Mouse (Mus musculus) macrophage (primary cell): ENCODE results near the gene Tigit. TPM values are rescaled to one million over a fixed set of nuclear protein-coding genes. Genes with fewer than 3 reads are reported as not detected.

Experiments used
- H3K27ac ChIP-seq: fragments of 350-480 bp; formaldehyde crosslinking; 2 replicates; pipeline ENCODE4 v1.9.0; 2021
- H3K36me3 ChIP-seq: fragments of 350-480 bp; formaldehyde crosslinking; 2 replicates; pipeline ENCODE4 v1.9.0; 2021; ENCODE audit errors: inconsistent target
- H3K4me3 ChIP-seq: fragments of 350-480 bp; formaldehyde crosslinking; 2 replicates; pipeline ENCODE4 v1.9.0; 2021; ENCODE audit errors: inconsistent target
- H3K79me2 ChIP-seq: fragments of 350-480 bp; formaldehyde crosslinking; 2 replicates; pipeline ENCODE4 v1.9.0; 2021; ENCODE audit errors: inconsistent target
- WGBS: methylation state at CpG from one replicate; pipeline ENCODE4 v1.1.7; 2026; ENCODE audit warnings: inconsistent platforms; ENCODE audit not compliant: missing documents; 5-methylcytosine and 5-hydroxymethylcytosine counted together
- polyA plus RNA-seq: library from polyadenylated mRNA; stranded (reverse); fragments of 250-400 nt; gene quantifications from 3 replicates; pipeline ENCODE4 v1.2.4, GENCODE M21; 2018; ENCODE audit warnings: inconsistent platforms
- total RNA-seq, 78 experiments: library from RNA; depleted of rRNA; stranded (reverse); fragments of 250-400 nt; gene quantifications; 1 replicate in 9 of 78; 2 replicates in 24 of 78; 3 replicates in 43 of 78; 4 replicates in 2 of 78; pipeline ENCODE4 v1.2.4; 2018; ENCODE audit warnings: inconsistent platforms in 56 of 78

The Tigit gene
- not detected for total RNA-seq (2018; cell fraction: chromatin; rRNA removed)
- total RNA-seq (2018; cell fraction: cytosol; rRNA removed): not detected
- total RNA-seq (2018; cell fraction: nucleus; rRNA removed): not detected
- not detected in 3 replicates for polyA plus RNA-seq

GRCm38 (mm10) chr16:43663978-43664579 lies at the start of gene Tigit:
Gene Tigit (minus strand): TSS chr16:43664146.
- no peaks in the 10 kb centered on the region for H3K36me3 ChIP-seq
- no peak within 1 kb of the TSS for H3K4me3 ChIP-seq
- H3K27ac ChIP-seq: no peak within 1 kb of the TSS
- WGBS: 79% methylated on average over 7 of the region's 7 CpGs
- no peaks in the 10 kb centered on the region for H3K79me2 ChIP-seq

- no peak overlapping the region for H3K27ac ChIP-seq
- WGBS: 91% methylated on average over 7 of the region's 7 CpGs
- H3K36me3 ChIP-seq: no peaks in the 10 kb centered on the region
- no peaks in the 10 kb centered on the region for H3K79me2 ChIP-seq
- no peak overlapping the region for H3K4me3 ChIP-seq
Observed at GRCm38 (mm10) chr16:43711361-43711760, 47.4 kb upstream of the Tigit start.

GRCm38 (mm10) chr16:43710651-43711050 lies 46.7 kb upstream of the Tigit start:
- H3K4me3 ChIP-seq: no peak overlapping the region
- H3K27ac ChIP-seq: no peak overlapping the region
- no peaks in the 10 kb centered on the region for H3K36me3 ChIP-seq
- WGBS: 89% methylated on average over 11 of the region's 11 CpGs
- H3K79me2 ChIP-seq: no peaks in the 10 kb centered on the region

GRCm38 (mm10) chr16:43710134-43710475 lies 46.2 kb upstream of the Tigit start:
- 47% methylated on average over 6 of the region's 6 CpGs for WGBS
- Histone ChIP-seq H3K27ac (no peak overlapping the region), H3K79me2 (no peaks in the 10 kb centered on the region), H3K36me3 (no peaks in the 10 kb centered on the region), H3K4me3 (no peak overlapping the region)

- 30% methylated on average over 9 of the region's 9 CpGs for WGBS
- Histone ChIP-seq H3K36me3 (no peaks in the 10 kb centered on the region), H3K79me2 (no peaks in the 10 kb centered on the region), H3K4me3 (peak overlapping the region; percentile 3; the same call in 1 of the 2 replicates), H3K27ac (no peak overlapping the region)
Observed at GRCm38 (mm10) chr16:43709432-43710133, 45.6 kb upstream of the Tigit start.

GRCm38 (mm10) chr16:43709062-43709413 lies 45.1 kb upstream of the Tigit start:
- H3K27ac ChIP-seq: no peak overlapping the region
- H3K36me3 ChIP-seq: no peaks in the 10 kb centered on the region
- no peaks in the 10 kb centered on the region for H3K79me2 ChIP-seq
- 93% methylated on average over 14 of the region's 15 CpGs for WGBS
- H3K4me3 ChIP-seq: no peak overlapping the region

GRCm38 (mm10) chr16:43708335-43709061 lies 44.6 kb upstream of the Tigit start:
- no peaks in the 10 kb centered on the region for H3K79me2 ChIP-seq
- no peak overlapping the region for H3K27ac ChIP-seq
- 79% methylated on average over 13 of the region's 13 CpGs for WGBS
- no peaks in the 10 kb centered on the region for H3K36me3 ChIP-seq
- H3K4me3 ChIP-seq: no peak overlapping the region

GRCm38 (mm10) chr16:43701765-43702504 lies 38.0 kb upstream of the Tigit start:
- H3K36me3 ChIP-seq: no peaks in the 10 kb centered on the region
- no peaks in the 10 kb centered on the region for H3K79me2 ChIP-seq
- WGBS: 90% methylated on average over 11 of the region's 14 CpGs
- no peak overlapping the region for H3K4me3 ChIP-seq
- H3K27ac ChIP-seq: no peak overlapping the region

- H3K36me3 ChIP-seq: no peaks in the 10 kb centered on the region
- WGBS: 96% methylated on average over 8 of the region's 8 CpGs
- no peaks in the 10 kb centered on the region for H3K79me2 ChIP-seq
- no peak overlapping the region for H3K27ac ChIP-seq
- H3K4me3 ChIP-seq: no peak overlapping the region
Observed at GRCm38 (mm10) chr16:43700575-43700974, 36.6 kb upstream of the Tigit start.

GRCm38 (mm10) chr16:43698735-43699649 lies 35.0 kb upstream of the Tigit start:
- no peaks in the 10 kb centered on the region for H3K36me3 ChIP-seq
- H3K27ac ChIP-seq: no peak overlapping the region
- H3K79me2 ChIP-seq: no peaks in the 10 kb centered on the region
- no peak overlapping the region for H3K4me3 ChIP-seq
- 37% methylated on average over 14 of the region's 14 CpGs for WGBS

- WGBS: 92% methylated on average over 7 of the region's 7 CpGs
- Histone ChIP-seq H3K79me2 (no peaks in the 10 kb centered on the region), H3K36me3 (no peaks in the 10 kb centered on the region), H3K4me3 (no peak overlapping the region), H3K27ac (no peak overlapping the region)
Observed at GRCm38 (mm10) chr16:43697772-43698171, 33.8 kb upstream of the Tigit start.

GRCm38 (mm10) chr16:43695852-43696251 lies 31.9 kb upstream of the Tigit start:
- 77% methylated on average over 7 of the region's 7 CpGs for WGBS
- Histone ChIP-seq H3K79me2 (no peaks in the 10 kb centered on the region), H3K4me3 (no peak overlapping the region), H3K36me3 (no peaks in the 10 kb centered on the region), H3K27ac (no peak overlapping the region)

GRCm38 (mm10) chr16:43694104-43694503 lies 30.2 kb upstream of the Tigit start:
- 92% methylated on average over 11 of the region's 11 CpGs for WGBS
- H3K4me3 ChIP-seq: no peak overlapping the region
- no peaks in the 10 kb centered on the region for H3K79me2 ChIP-seq
- H3K36me3 ChIP-seq: no peaks in the 10 kb centered on the region
- H3K27ac ChIP-seq: no peak overlapping the region

GRCm38 (mm10) chr16:43692611-43693010 lies 28.7 kb upstream of the Tigit start:
- Histone ChIP-seq H3K36me3 (no peaks in the 10 kb centered on the region), H3K27ac (no peak overlapping the region), H3K4me3 (no peak overlapping the region), H3K79me2 (no peaks in the 10 kb centered on the region)
- 96% methylated on average over 4 of the region's 4 CpGs for WGBS
